Mouse (Mus musculus): Measurements from ENCODE around the gene Nek6.

GRCm38 (mm10) chr2:38616956-38617872 is 105.8 kb downstream of the Nek6 start:
- no peak for TF ChIP-seq CTCF (IDR thresholded peaks at IDR 0.05; ENCODE audit: low read depth)
- TF ChIP-seq EP300 (IDR thresholded peaks at IDR 0.05; ENCODE audit: low read depth), result no peak

Data from liver, embryonic 14.5 days (tissue).